Mouse (Mus musculus): Measurements from ENCODE around the gene Oas1f. TPM values are rescaled to one million over a fixed set of nuclear protein-coding genes. Genes with fewer than 3 reads are reported as not detected.
"Not testable (repeated sequence)": the region's sequence is repeated elsewhere in the genome, so short reads cannot be mapped to it uniquely, and the experiment has no call there.

Oas1f gene
- polyA plus RNA-seq, 2 experiments, result not detected

DNA sequence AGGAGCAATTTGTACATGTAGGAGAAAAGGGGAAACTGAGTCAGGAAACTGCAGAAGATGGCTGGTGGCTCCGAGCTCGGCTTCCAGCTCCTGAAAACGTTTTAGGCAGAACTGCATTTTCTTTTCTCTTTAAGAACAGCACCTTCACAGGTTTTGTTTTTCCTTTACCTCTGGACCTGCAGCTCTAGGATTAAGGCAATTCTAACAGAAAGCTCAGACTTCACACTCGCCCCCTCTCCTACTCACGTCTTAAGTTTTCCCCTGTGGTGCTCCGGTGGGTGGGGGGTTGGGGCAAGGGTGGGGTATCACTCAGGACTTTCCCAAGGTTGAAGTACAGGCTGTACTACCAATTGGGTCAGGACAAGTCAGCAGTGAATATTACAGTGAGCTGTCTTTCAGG is 40.7 kb downstream of the Oas1f start:
- Histone ChIP-seq H3K4me1 (replicated peaks; ENCODE audit: control insufficient read depth in 2 of 2, insufficient read depth in 2 of 2, low read length in 1 of 2) (no peaks in the 10 kb centered on the region), H3K9me3 (ENCODE audit: control insufficient read depth, low read length) (no peaks in the 10 kb centered on the region), H3K9ac (replicated peaks) (no peak overlapping the region), H3K4me3 (ENCODE audit: insufficient read depth in 1 of 2, low read depth in 2 of 2, low read length in 2 of 2) (no peak overlapping the region), H3K4me2 (ENCODE audit: low read depth) (no peak overlapping the region), H3K27me3 (ENCODE audit: control insufficient read depth, insufficient read depth, low read length) (no peaks in the 10 kb centered on the region), H3K36me3 (replicated peaks; ENCODE audit: control insufficient read depth, insufficient read depth, low read depth) (no peaks in the 10 kb centered on the region), H3K27ac (no peak overlapping the region)
- TF ChIP-seq EP300 (IDR thresholded peaks at IDR 0.05; ENCODE audit: low read depth), result no peak
- no peak for TF ChIP-seq CTCF (IDR thresholded peaks at IDR 0.05; ENCODE audit: low read depth)
- ATAC-seq (ENCODE audit: insufficient read depth) (no peak), DNase-seq (ENCODE audit: low read depth in 3 of 3, low spot score in 3 of 3) (no peak)
- 32% methylated on average over 6 of the region's 6 CpGs for WGBS (ENCODE audit: insufficient replicate concordance)

DNA sequence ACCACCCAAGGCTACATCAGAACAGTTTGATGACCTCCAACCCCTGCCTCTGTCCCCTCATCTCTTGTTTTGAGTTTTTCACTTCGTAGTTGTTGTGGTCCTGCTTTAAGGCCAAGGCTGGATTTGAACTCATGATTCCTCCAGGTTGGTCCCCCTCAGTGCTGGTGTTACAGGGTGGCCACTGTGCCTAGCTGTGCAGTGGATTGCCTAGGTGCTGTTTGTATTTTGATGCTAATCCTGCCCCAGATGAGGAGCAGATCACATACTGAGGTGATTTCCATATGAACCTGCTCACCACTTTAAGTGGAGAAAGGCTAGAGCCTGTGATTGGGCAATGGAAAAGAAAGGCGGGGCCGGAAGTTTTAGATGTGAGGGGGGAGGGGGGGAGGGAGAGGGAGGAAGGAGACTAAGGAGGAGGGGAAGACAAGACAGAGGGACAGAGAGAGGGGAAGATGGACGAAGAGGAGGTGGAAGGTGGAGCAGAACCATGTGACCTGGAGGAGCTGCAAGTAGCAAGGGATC is 41.2 kb downstream of the Oas1f start:
- H3K4me2 ChIP-seq (ENCODE audit: low read depth); DNase-seq (ENCODE audit: low read depth in 3 of 3, low spot score in 3 of 3); H3K36me3 ChIP-seq (replicated peaks; ENCODE audit: control insufficient read depth, insufficient read depth, low read depth); H3K4me3 ChIP-seq (ENCODE audit: insufficient read depth in 1 of 2, low read depth in 2 of 2, low read length in 2 of 2); H3K9ac ChIP-seq (replicated peaks); ATAC-seq (ENCODE audit: insufficient read depth); H3K9me3 ChIP-seq (ENCODE audit: control insufficient read depth, low read length); H3K27ac ChIP-seq; H3K27me3 ChIP-seq (ENCODE audit: control insufficient read depth, insufficient read depth, low read length); H3K4me1 ChIP-seq (replicated peaks; ENCODE audit: control insufficient read depth in 2 of 2, insufficient read depth in 2 of 2, low read length in 1 of 2): not testable (repeated sequence)
- 26% methylated on average over 4 of the region's 4 CpGs for WGBS (ENCODE audit: insufficient replicate concordance)

DNA sequence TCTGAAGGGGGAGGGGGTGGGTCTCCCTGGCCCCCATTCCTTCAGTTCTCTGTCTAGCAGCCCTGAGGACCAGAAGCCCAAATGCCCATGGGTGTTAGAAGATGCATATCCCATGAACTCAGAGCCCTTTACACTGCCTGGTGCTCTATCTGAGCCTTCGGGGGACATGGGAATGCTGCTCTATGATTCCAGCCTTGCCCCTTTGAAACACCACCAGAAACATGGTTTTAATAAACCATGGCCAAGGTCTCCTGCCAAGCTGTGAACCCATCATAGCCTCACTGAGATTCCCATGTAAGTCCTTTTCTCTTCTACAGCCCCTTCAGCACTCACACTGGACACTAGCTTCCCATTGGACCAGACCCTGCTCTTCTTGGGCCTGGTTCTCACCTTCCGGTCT is 42.9 kb downstream of the Oas1f start:
- H3K9me3 ChIP-seq (ENCODE audit: control insufficient read depth, low read length), result no peaks in the 10 kb centered on the region
- no peak for DNase-seq (ENCODE audit: low read depth in 3 of 3, low spot score in 3 of 3)
- 67% methylated on average over 2 of the region's 2 CpGs for WGBS (ENCODE audit: insufficient replicate concordance)
- no peak for ATAC-seq (ENCODE audit: insufficient read depth)
- no peaks in the 10 kb centered on the region for H3K27me3 ChIP-seq (ENCODE audit: control insufficient read depth, insufficient read depth, low read length)
- no peak for TF ChIP-seq EP300 (IDR thresholded peaks at IDR 0.05; ENCODE audit: low read depth)
- no peak for TF ChIP-seq CTCF (IDR thresholded peaks at IDR 0.05; ENCODE audit: low read depth)
- no peak overlapping the region for H3K4me3 ChIP-seq (ENCODE audit: insufficient read depth in 1 of 2, low read depth in 2 of 2, low read length in 2 of 2)
- H3K4me2 ChIP-seq (ENCODE audit: low read depth), result no peak overlapping the region
- no peaks in the 10 kb centered on the region for H3K36me3 ChIP-seq (replicated peaks; ENCODE audit: control insufficient read depth, insufficient read depth, low read depth)
- no peak overlapping the region for H3K27ac ChIP-seq
- no peak overlapping the region for H3K9ac ChIP-seq (replicated peaks)
- H3K4me1 ChIP-seq (replicated peaks; ENCODE audit: control insufficient read depth in 2 of 2, insufficient read depth in 2 of 2, low read length in 1 of 2), result no peaks in the 10 kb centered on the region

DNA sequence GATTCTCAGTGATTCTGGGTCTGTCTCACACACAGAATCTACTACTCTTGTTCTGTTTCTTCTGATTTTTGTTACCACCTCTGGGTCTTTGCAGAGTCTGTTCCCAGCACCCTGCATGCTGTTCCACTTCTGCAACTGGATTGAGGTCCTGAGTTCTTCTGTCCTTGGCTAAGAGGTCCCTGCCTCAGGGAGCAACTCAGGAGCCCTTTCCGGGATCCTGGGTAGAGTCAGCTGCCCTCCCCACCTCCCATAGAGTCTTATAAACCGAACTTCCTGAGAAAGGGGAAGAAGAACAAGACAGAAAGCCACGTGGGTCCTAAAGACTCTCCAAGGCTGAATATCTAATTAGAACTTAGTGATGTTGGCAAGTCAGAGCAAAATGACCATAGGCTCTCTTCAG is 43.8 kb downstream of the Oas1f start:
- H3K4me1 ChIP-seq (replicated peaks; ENCODE audit: control insufficient read depth in 2 of 2, insufficient read depth in 2 of 2, low read length in 1 of 2), result no peaks in the 10 kb centered on the region
- no peak overlapping the region for H3K4me2 ChIP-seq (ENCODE audit: low read depth)
- no peak for DNase-seq (ENCODE audit: low read depth in 3 of 3, low spot score in 3 of 3)
- no peak overlapping the region for H3K4me3 ChIP-seq (ENCODE audit: insufficient read depth in 1 of 2, low read depth in 2 of 2, low read length in 2 of 2)
- H3K27me3 ChIP-seq (ENCODE audit: control insufficient read depth, insufficient read depth, low read length), result no peaks in the 10 kb centered on the region
- TF ChIP-seq EP300 (IDR thresholded peaks at IDR 0.05; ENCODE audit: low read depth) (no peak), CTCF (IDR thresholded peaks at IDR 0.05; ENCODE audit: low read depth) (no peak)
- no peak overlapping the region for H3K27ac ChIP-seq
- 19% methylated on average over 3 of the region's 3 CpGs for WGBS (ENCODE audit: insufficient replicate concordance)
- no peak overlapping the region for H3K9ac ChIP-seq (replicated peaks)
- no peaks in the 10 kb centered on the region for H3K36me3 ChIP-seq (replicated peaks; ENCODE audit: control insufficient read depth, insufficient read depth, low read depth)
- H3K9me3 ChIP-seq (ENCODE audit: control insufficient read depth, low read length), result no peaks in the 10 kb centered on the region
- ATAC-seq (ENCODE audit: insufficient read depth), result no peak

GRCm38 (mm10) chr5:120891566-120892242 is 44.5 kb downstream of the Oas1f start:
- H3K36me3 ChIP-seq (replicated peaks; ENCODE audit: control insufficient read depth, insufficient read depth, low read depth); H3K9me3 ChIP-seq (ENCODE audit: control insufficient read depth, low read length); H3K4me2 ChIP-seq (ENCODE audit: low read depth); H3K4me3 ChIP-seq (ENCODE audit: insufficient read depth in 1 of 2, low read depth in 2 of 2, low read length in 2 of 2); H3K27me3 ChIP-seq (ENCODE audit: control insufficient read depth, insufficient read depth, low read length); DNase-seq (ENCODE audit: low read depth in 3 of 3, low spot score in 3 of 3); H3K27ac ChIP-seq; H3K9ac ChIP-seq (replicated peaks); ATAC-seq (ENCODE audit: insufficient read depth); H3K4me1 ChIP-seq (replicated peaks; ENCODE audit: control insufficient read depth in 2 of 2, insufficient read depth in 2 of 2, low read length in 1 of 2): not testable (repeated sequence)
- 40% methylated on average over 2 of the region's 2 CpGs for whole genome bisulfite sequencing (ENCODE audit: insufficient replicate concordance)
